ENCODE assay signal across 20 mouse cellular contexts in the genomic region with DNA sequence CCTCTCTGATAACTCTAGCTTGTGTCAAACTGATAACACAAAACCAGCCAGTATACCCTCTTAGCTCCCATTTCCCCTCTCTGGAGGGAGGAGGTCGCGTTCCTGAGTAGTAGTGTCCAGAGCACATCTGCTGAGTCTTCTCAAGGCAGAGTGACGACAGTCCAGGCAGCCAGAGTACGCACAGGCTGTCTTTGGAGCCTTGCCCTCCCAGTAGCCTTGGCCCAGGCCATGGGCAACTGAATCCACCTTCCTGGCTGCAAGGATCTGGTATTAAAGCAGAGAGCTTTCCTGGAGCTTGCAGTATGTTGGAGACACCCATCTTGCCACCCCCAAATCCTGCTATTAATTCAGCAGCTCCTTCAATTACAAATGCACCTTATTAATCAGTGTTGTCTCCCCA.
DNase-seq lines count a peak whose midpoint lies in the region; TF ChIP-seq lines count a peak whose summit lies in the region.
"Had no signal": no experiment of that assay in that cellular context is flagged by ENCODE, and none has a peak within 500 bp of the region (broad histone marks: within the 10 kb centered on the region; RNA-seq: fewer than 3 reads in every experiment).

No protein-coding gene starts in this region.

- H3K4me3 ChIP-seq in gastrocnemius, adult 2 months, result no peak overlapping the region
- H3K4me3 ChIP-seq in liver, adult 2 months (ENCODE audit: insufficient read depth, low read depth, low read length), result no peak overlapping the region
- H3K4me3 ChIP-seq: embryonic facial prominence, embryonic 13.5 days; embryonic facial prominence, embryonic 15.5 days; erythroblast, embryonic 14.5 days; forebrain, embryonic 10.5 days; forebrain, embryonic 12.5 days had no signal

- intact Hi-C loops in gastrocnemius, adult 2 months (cut with DNase I), result no loop called here
- intact Hi-C loops in gastrocnemius, postnatal 14 days (cut with DNase I; ENCODE audit: low total_unique reads), result no loop called here

- H3K36me3 ChIP-seq in liver, adult 2 months (ENCODE audit: control insufficient read depth, insufficient read depth, low read length), result no peaks in the 10 kb centered on the region
- H3K36me3 ChIP-seq: embryonic facial prominence, embryonic 13.5 days; embryonic facial prominence, embryonic 15.5 days; forebrain, embryonic 10.5 days; forebrain, embryonic 12.5 days; G1E had no signal

- no peaks in the 10 kb centered on the region for H3K79me2 ChIP-seq in liver, adult 2 months (ENCODE audit: control insufficient read depth, insufficient read depth, low read length)

- no peak overlapping the region for H3K27ac ChIP-seq in gastrocnemius, adult 2 months
- H3K27ac ChIP-seq in liver, adult 2 months (replicated peaks; ENCODE audit: insufficient read depth, low read depth, low read length), result no peak overlapping the region
- H3K27ac ChIP-seq: embryonic facial prominence, embryonic 13.5 days; embryonic facial prominence, embryonic 15.5 days; forebrain, embryonic 10.5 days; forebrain, embryonic 12.5 days had no signal

- H3K9ac ChIP-seq in liver, adult 2 months (ENCODE audit: low read depth, low read length), result no peak overlapping the region
- H3K9ac ChIP-seq: embryonic facial prominence, embryonic 13.5 days; embryonic facial prominence, embryonic 15.5 days; forebrain, embryonic 12.5 days had no signal

- peaks cover 6% of the 10 kb centered on the region; the same call in 1 of the 2 replicates for H3K4me1 ChIP-seq in liver, adult 2 months (ENCODE audit: control insufficient read depth, insufficient read depth, low read length)
- H3K4me1 ChIP-seq: embryonic facial prominence, embryonic 15.5 days had no signal

- no peak for TF ChIP-seq POLR2A in liver, adult 2 months (IDR thresholded peaks at IDR 0.05; ENCODE audit: extremely low read depth, insufficient read depth, low read length)

- DNase-seq in gastrocnemius, adult 2 months, result peak; percentile 65
- no peak for DNase-seq in gastrocnemius, postnatal 14 days
- peak; percentile 69 for DNase-seq in liver, adult 2 months (ENCODE audit: extremely low read depth, low read depth, low spot score)
- no peak for DNase-seq in liver
- peak; percentile 48 for DNase-seq in skeletal muscle tissue, adult 2 months (ENCODE audit: low read depth, low spot score)
- no peak for DNase-seq in cerebellum, postnatal 4 days (ENCODE audit: low spot score in 2 of 2)
- DNase-seq: adrenal gland, adult 2 months; adrenal gland, postnatal 14 days; cerebellum, adult 11-12 months; cerebellum, adult 2 months; cerebellum, adult 9-10 months; cerebellum, postnatal 10 days; cerebellum, postnatal 25 days; embryo, embryonic 11 days had no signal

- 19% methylated on average over 4 of the region's 4 CpGs for WGBS in liver, adult 2 months

- H3K27me3 ChIP-seq in liver, adult 2 months (ENCODE audit: control insufficient read depth, insufficient read depth, low read length), result no peaks in the 10 kb centered on the region

- TF ChIP-seq CTCF in gastrocnemius, adult 2 months (IDR thresholded peaks at IDR 0.05), result no peak
- no peak for TF ChIP-seq CTCF in liver, adult 2 months (IDR thresholded peaks at IDR 0.05; ENCODE audit: low read depth, low read length)

Comparison
In these comparisons a context has a peak if more than half of its experiments do, and no peak if none do; other contexts are left out.
1. DNase-seq: peak in gastrocnemius, adult 2 months (single experiment), liver, adult 2 months (single experiment) and skeletal muscle tissue, adult 2 months (single experiment); none in gastrocnemius, postnatal 14 days (single experiment), liver (single experiment) and cerebellum, postnatal 4 days (0 of 2).